Mouse (Mus musculus) embryonic facial prominence, embryonic 12.5 days (tissue): ENCODE measurements around the gene Prkce. TPM values are rescaled to one million over a fixed set of nuclear protein-coding genes. Genes with fewer than 3 reads are reported as not detected.
A peak's percentile ranks its signal among the peaks of the same experiment; 100 is the strongest.

Source experiments
- ATAC-seq: fragments of 200-750 bp; cut with Nextera tagmentation; 2 replicates; pipeline ENCODE4 v1.8.0; 2017; ENCODE audit not compliant: insufficient number of reproducible peaks, insufficient read depth, low FRiP score, low TSS enrichment
- H3K27ac ChIP-seq: fragments of 300-500 bp; sonication (generic); 2 replicates; pipeline ENCODE4 v1.5.1; 2016; ENCODE audit warnings: mild to moderate bottlenecking
- H3K27me3 ChIP-seq: fragments of 300-500 bp; sonication (generic); 2 replicates; pipeline ENCODE4 v1.6.1; 2016; ENCODE audit warnings: mild to moderate bottlenecking, moderate library complexity
- H3K36me3 ChIP-seq: fragments of 300-500 bp; sonication (generic); 2 replicates; pipeline ENCODE4 v1.6.1; 2016; ENCODE audit warnings: mild to moderate bottlenecking
- H3K4me1 ChIP-seq: fragments of 300-500 bp; sonication (generic); 2 replicates; pipeline ENCODE4 v1.6.1; 2016
- H3K4me2 ChIP-seq: fragments of 300-500 bp; sonication (generic); replicated peaks from 2 replicates; pipeline ENCODE4 v1.6.1; 2016; ENCODE audit warnings: mild to moderate bottlenecking, moderate library complexity
- H3K4me3 ChIP-seq: fragments of 300-500 bp; sonication (generic); 2 replicates; pipeline ENCODE4 v1.5.1; 2016; ENCODE audit warnings: mild to moderate bottlenecking
- H3K9ac ChIP-seq: fragments of 300-500 bp; sonication (generic); 2 replicates; pipeline ENCODE4 v1.6.1; 2016; ENCODE audit warnings: mild to moderate bottlenecking, moderate library complexity
- H3K9me3 ChIP-seq: fragments of 300-500 bp; sonication (generic); 2 replicates; pipeline ENCODE4 v1.6.1; 2016; ENCODE audit warnings: mild to moderate bottlenecking, moderate library complexity
- WGBS: fragments of 180-500 bp; shearing (Covaris S2); methylation state at CpG from one replicate; pipeline ENCODE4 v1.1.7; 2016; 5-methylcytosine and 5-hydroxymethylcytosine counted together
- polyA plus RNA-seq: library from polyadenylated mRNA; unstranded; fragments of >200 nt; fragmentation: Nextera tagmentation; extraction: Ambion mirVana; gene quantifications from 2 replicates; pipeline ENCODE4 v1.2.1, GENCODE M21; 2016

Prkce gene
- polyA plus RNA-seq, 1 experiment from 2014 or later: 9.8 TPM

GRCm38 (mm10) chr17:86486657-86487056 is 319.1 kb downstream of the Prkce start:
- no peaks in the 10 kb centered on the region for H3K27me3 ChIP-seq
- ATAC-seq: no peak
- 88% methylated on average over 5 of the region's 5 CpGs for WGBS

GRCm38 (mm10) chr17:86487450-86487849 is 319.9 kb downstream of the Prkce start:
- Histone ChIP-seq H3K9me3 (no peaks in the 10 kb centered on the region), H3K36me3 (no peaks in the 10 kb centered on the region), H3K27ac (no peak overlapping the region), H3K27me3 (no peaks in the 10 kb centered on the region), H3K4me2 (no peak overlapping the region), H3K4me3 (no peak overlapping the region), H3K4me1 (no peaks in the 10 kb centered on the region), H3K9ac (no peak overlapping the region)
- ATAC-seq: no peak
- 81% methylated on average over 3 of the region's 3 CpGs for WGBS

More at GRCm38 (mm10) chr17:86486657-86487056, 319.1 kb downstream of the Prkce start:
- Histone ChIP-seq H3K9me3 (no peaks in the 10 kb centered on the region), H3K27ac (no peak overlapping the region), H3K9ac (no peak overlapping the region), H3K4me3 (no peak overlapping the region), H3K4me1 (no peaks in the 10 kb centered on the region), H3K4me2 (no peak overlapping the region), H3K36me3 (peaks cover 2% of the 10 kb centered on the region; the same call in 1 of the 2 replicates)

GRCm38 (mm10) chr17:86489827-86490226 is 322.2 kb downstream of the Prkce start:
- H3K4me2 ChIP-seq: no peak overlapping the region
- no peaks in the 10 kb centered on the region for H3K36me3 ChIP-seq
- no peak overlapping the region for H3K9ac ChIP-seq
- 90% methylated on average over 10 of the region's 10 CpGs for WGBS
- no peak overlapping the region for H3K4me3 ChIP-seq
- no peak overlapping the region for H3K27ac ChIP-seq
- no peaks in the 10 kb centered on the region for H3K9me3 ChIP-seq
- 0 out of 2 replicates have a peak, but pooled peaks cover 9% of the 10 kb centered on the region for H3K4me1 ChIP-seq
- H3K27me3 ChIP-seq: no peaks in the 10 kb centered on the region
- ATAC-seq: no peak

GRCm38 (mm10) chr17:86492376-86492775 is 324.8 kb downstream of the Prkce start:
- no peak for ATAC-seq
- Histone ChIP-seq H3K36me3 (no peaks in the 10 kb centered on the region), H3K9me3 (no peaks in the 10 kb centered on the region), H3K27ac (no peak overlapping the region), H3K4me3 (no peak overlapping the region), H3K4me2 (no peak overlapping the region), H3K27me3 (no peaks in the 10 kb centered on the region), H3K9ac (no peak overlapping the region), H3K4me1 (0 out of 2 replicates have a peak, but pooled peaks cover 13% of the 10 kb centered on the region)
- 91% methylated on average over 7 of the region's 7 CpGs for WGBS

GRCm38 (mm10) chr17:86493891-86494420 is 326.4 kb downstream of the Prkce start:
- H3K9me3 ChIP-seq: no peaks in the 10 kb centered on the region
- WGBS: 50% methylated on average over 8 of the region's 8 CpGs
- no peaks in the 10 kb centered on the region for H3K36me3 ChIP-seq
- no peak overlapping the region for H3K4me2 ChIP-seq
- peaks cover 18% of the 10 kb centered on the region; the same call in 1 of the 2 replicates for H3K4me1 ChIP-seq
- no peaks in the 10 kb centered on the region for H3K27me3 ChIP-seq
- no peak overlapping the region for H3K4me3 ChIP-seq
- no peak overlapping the region for H3K9ac ChIP-seq
- no peak for ATAC-seq
- no peak overlapping the region for H3K27ac ChIP-seq

- Histone ChIP-seq H3K4me2 (no peak overlapping the region), H3K27ac (no peak overlapping the region), H3K9ac (no peak overlapping the region), H3K4me1 (peaks cover 24% of the 10 kb centered on the region; the same call in 1 of the 2 replicates), H3K36me3 (no peaks in the 10 kb centered on the region), H3K4me3 (no peak overlapping the region), H3K9me3 (no peaks in the 10 kb centered on the region), H3K27me3 (no peaks in the 10 kb centered on the region)
- 86% methylated on average over 6 of the region's 6 CpGs for WGBS
- no peak for ATAC-seq
Measured at GRCm38 (mm10) chr17:86494494-86494893, 326.9 kb downstream of the Prkce start.

- Histone ChIP-seq H3K4me2 (no peak overlapping the region), H3K9ac (no peak overlapping the region), H3K4me3 (no peak overlapping the region), H3K36me3 (no peaks in the 10 kb centered on the region), H3K27ac (no peak overlapping the region), H3K9me3 (no peaks in the 10 kb centered on the region), H3K4me1 (peaks cover 27% of the 10 kb centered on the region), H3K27me3 (no peaks in the 10 kb centered on the region)
- ATAC-seq: no peak
- WGBS: 72% methylated on average over 6 of the region's 6 CpGs
Measured at GRCm38 (mm10) chr17:86494895-86495294, 327.3 kb downstream of the Prkce start.

GRCm38 (mm10) chr17:86496123-86496771 is 328.7 kb downstream of the Prkce start:
- WGBS: 82% methylated on average over 9 of the region's 9 CpGs
- no peaks in the 10 kb centered on the region for H3K27me3 ChIP-seq
- H3K36me3 ChIP-seq: no peaks in the 10 kb centered on the region
- H3K27ac ChIP-seq: no peak overlapping the region
- H3K9me3 ChIP-seq: no peaks in the 10 kb centered on the region
- ATAC-seq: no peak
- H3K4me3 ChIP-seq: no peak overlapping the region
- peaks cover 34% of the 10 kb centered on the region for H3K4me1 ChIP-seq
- H3K9ac ChIP-seq: no peak overlapping the region
- H3K4me2 ChIP-seq: no peak overlapping the region

- no peak for ATAC-seq
- Histone ChIP-seq H3K27ac (0 out of 2 replicates have a peak overlapping the region, but pooled peaks have one; percentile 50), H3K4me1 (peaks cover 34% of the 10 kb centered on the region), H3K4me2 (no peak overlapping the region), H3K27me3 (no peaks in the 10 kb centered on the region), H3K36me3 (no peaks in the 10 kb centered on the region), H3K4me3 (no peak overlapping the region), H3K9me3 (no peaks in the 10 kb centered on the region), H3K9ac (no peak overlapping the region)
- WGBS: 75% methylated on average over 4 of the region's 4 CpGs
Measured at GRCm38 (mm10) chr17:86497302-86497701, 329.7 kb downstream of the Prkce start.

- 0 out of 2 replicates have a peak overlapping the region, but pooled peaks have one; percentile 4 for H3K4me2 ChIP-seq
- no peaks in the 10 kb centered on the region for H3K36me3 ChIP-seq
- H3K9me3 ChIP-seq: no peaks in the 10 kb centered on the region
- peak overlapping the region; percentile 76 for H3K27ac ChIP-seq
- 35% methylated on average over 15 of the region's 15 CpGs for WGBS
- no peaks in the 10 kb centered on the region for H3K27me3 ChIP-seq
- H3K9ac ChIP-seq: no peak overlapping the region
- no peak overlapping the region for H3K4me3 ChIP-seq
- ATAC-seq: peak; percentile 63; the same call in 1 of the 2 replicates
- H3K4me1 ChIP-seq: peaks cover 25% of the 10 kb centered on the region
Measured at GRCm38 (mm10) chr17:86499359-86500045, 331.9 kb downstream of the Prkce start.

- Histone ChIP-seq H3K27me3 (no peaks in the 10 kb centered on the region), H3K4me3 (no peak overlapping the region), H3K9ac (no peak overlapping the region), H3K9me3 (no peaks in the 10 kb centered on the region), H3K4me1 (peaks cover 25% of the 10 kb centered on the region), H3K4me2 (no peak overlapping the region), H3K36me3 (no peaks in the 10 kb centered on the region), H3K27ac (no peak overlapping the region)
- ATAC-seq: no peak
- 87% methylated on average over 4 of the region's 4 CpGs for WGBS
Measured at GRCm38 (mm10) chr17:86501393-86501792, 333.8 kb downstream of the Prkce start.
